In genomic region chr7:19600562-19600961, GRCm38 (mm10) we compare ENCODE assay signal across 13 mouse cellular contexts. TPM values are rescaled to one million over a fixed set of nuclear protein-coding genes. Genes with fewer than 3 reads are reported as not detected.
DNase-seq lines count a peak whose midpoint lies in the region; ATAC-seq lines count a peak whose summit lies in the region.
"Had no signal": no experiment of that assay in that cellular context is flagged by ENCODE, and none has a peak within 500 bp of the region (broad histone marks: within the 10 kb centered on the region; RNA-seq: fewer than 3 reads in every experiment).

No protein-coding gene starts in this region.

- ATAC-seq in embryonic facial prominence, embryonic 13.5 days (ENCODE audit: insufficient number of reproducible peaks, insufficient read depth, low FRiP score, low TSS enrichment, low read depth): no peak
- ATAC-seq in megakaryocyte, adult 5-6 weeks (ENCODE audit: poor library complexity, severe bottlenecking): no peak
- no peak for ATAC-seq in intestine, embryonic 15.5 days
- peak; percentile 63 for ATAC-seq in neural tube, embryonic 13.5 days (ENCODE audit: low read depth)
- ATAC-seq: lung, postnatal 0 days had no signal

- no peak overlapping the region for H3K4me3 ChIP-seq in embryonic facial prominence, embryonic 13.5 days
- H3K4me3 ChIP-seq in embryonic facial prominence, embryonic 10.5 days: no peak overlapping the region
- H3K4me3 ChIP-seq in megakaryocyte, embryonic 14.5 days (replicated peaks): peak overlapping the region; percentile 69
- H3K4me3 ChIP-seq in intestine, embryonic 15.5 days (replicated peaks): no peak overlapping the region
- no peak overlapping the region for H3K4me3 ChIP-seq in neural tube, embryonic 13.5 days
- H3K4me3 ChIP-seq: embryonic facial prominence, embryonic 15.5 days; limb, embryonic 10.5 days had no signal

- peaks cover 24% of the 10 kb centered on the region for H3K4me1 ChIP-seq in embryonic facial prominence, embryonic 13.5 days
- H3K4me1 ChIP-seq in embryonic facial prominence, embryonic 10.5 days: peaks cover 24% of the 10 kb centered on the region
- peaks cover 72% of the 10 kb centered on the region for H3K4me1 ChIP-seq in megakaryocyte, embryonic 14.5 days
- H3K4me1 ChIP-seq in intestine, embryonic 15.5 days (replicated peaks): peaks cover 26% of the 10 kb centered on the region
- H3K4me1 ChIP-seq in neural tube, embryonic 13.5 days (replicated peaks): peaks cover 50% of the 10 kb centered on the region

- WGBS in embryonic facial prominence, embryonic 13.5 days: 74% methylated on average over 5 of the region's 5 CpGs
- WGBS in embryonic facial prominence, embryonic 10.5 days: 69% methylated on average over 5 of the region's 5 CpGs
- WGBS in intestine, embryonic 15.5 days: 70% methylated on average over 5 of the region's 5 CpGs
- WGBS in neural tube, embryonic 13.5 days: 51% methylated on average over 5 of the region's 5 CpGs

- 0 out of 2 replicates have a peak overlapping the region, but pooled peaks have one; percentile 44 for H3K9ac ChIP-seq in embryonic facial prominence, embryonic 13.5 days
- no peak overlapping the region for H3K9ac ChIP-seq in intestine, embryonic 15.5 days
- H3K9ac ChIP-seq in neural tube, embryonic 13.5 days: no peak overlapping the region
- H3K9ac ChIP-seq: embryonic facial prominence, embryonic 15.5 days had no signal

- peaks cover 69% of the 10 kb centered on the region for H3K36me3 ChIP-seq in embryonic facial prominence, embryonic 13.5 days
- peaks cover 67% of the 10 kb centered on the region for H3K36me3 ChIP-seq in embryonic facial prominence, embryonic 10.5 days (replicated peaks)
- H3K36me3 ChIP-seq in megakaryocyte, embryonic 14.5 days (replicated peaks; ENCODE audit: low read length): peaks cover 70% of the 10 kb centered on the region
- H3K36me3 ChIP-seq in intestine, embryonic 15.5 days: peaks cover 23% of the 10 kb centered on the region
- H3K36me3 ChIP-seq in neural tube, embryonic 13.5 days: peaks cover 62% of the 10 kb centered on the region

- H3K9me3 ChIP-seq in embryonic facial prominence, embryonic 13.5 days: no peaks in the 10 kb centered on the region
- H3K9me3 ChIP-seq in embryonic facial prominence, embryonic 10.5 days: no peaks in the 10 kb centered on the region
- H3K9me3 ChIP-seq in megakaryocyte, embryonic 14.5 days: no peaks in the 10 kb centered on the region
- no peaks in the 10 kb centered on the region for H3K9me3 ChIP-seq in intestine, embryonic 15.5 days
- H3K9me3 ChIP-seq in neural tube, embryonic 13.5 days: no peaks in the 10 kb centered on the region
- H3K9me3 ChIP-seq: embryonic facial prominence, embryonic 15.5 days; limb, embryonic 10.5 days had no signal

- no peaks in the 10 kb centered on the region for H3K27me3 ChIP-seq in embryonic facial prominence, embryonic 13.5 days
- H3K27me3 ChIP-seq in embryonic facial prominence, embryonic 10.5 days (replicated peaks; ENCODE audit: low read depth, poor library complexity, severe bottlenecking): no peaks in the 10 kb centered on the region
- H3K27me3 ChIP-seq in megakaryocyte, embryonic 14.5 days (replicated peaks): no peaks in the 10 kb centered on the region
- H3K27me3 ChIP-seq in intestine, embryonic 15.5 days (replicated peaks): no peaks in the 10 kb centered on the region
- H3K27me3 ChIP-seq in neural tube, embryonic 13.5 days: no peaks in the 10 kb centered on the region
- H3K27me3 ChIP-seq: embryonic facial prominence, embryonic 15.5 days had no signal

- no peak overlapping the region for H3K27ac ChIP-seq in embryonic facial prominence, embryonic 13.5 days
- H3K27ac ChIP-seq in embryonic facial prominence, embryonic 10.5 days (replicated peaks): no peak overlapping the region
- no peak overlapping the region for H3K27ac ChIP-seq in intestine, embryonic 15.5 days
- H3K27ac ChIP-seq in neural tube, embryonic 13.5 days (replicated peaks): peak overlapping the region; percentile 64
- H3K27ac ChIP-seq: embryonic facial prominence, embryonic 15.5 days; limb, embryonic 10.5 days had no signal

- no peak for DNase-seq in embryonic facial prominence, embryonic 10.5 days (ENCODE audit: low spot score)
- no peak for DNase-seq in urinary bladder, adult 2 months (ENCODE audit: low spot score)
- no peak for DNase-seq in gastrocnemius, adult 18-20 months (ENCODE audit: low spot score)
- DNase-seq: B cell, adult 2 months; kidney, adult 11 months had no signal

- H3K4me2 ChIP-seq in embryonic facial prominence, embryonic 13.5 days: no peak overlapping the region
- 0 out of 2 replicates have a peak overlapping the region, but pooled peaks have one; percentile 2 for H3K4me2 ChIP-seq in intestine, embryonic 15.5 days (replicated peaks)
- H3K4me2 ChIP-seq in neural tube, embryonic 13.5 days: no peak overlapping the region
- H3K4me2 ChIP-seq: embryonic facial prominence, embryonic 15.5 days had no signal

RNA-seq across cellular contexts. Expression of gene Clasrp, which starts 3.7 kb away (rescaled TPM):
- 61.2 and 73.9 TPM in 2 replicates for polyA plus RNA-seq in embryonic facial prominence, embryonic 13.5 days (2015; fragmentation: Nextera tagmentation; extraction: Ambion mirVana)
- polyA plus RNA-seq in embryonic facial prominence, embryonic 10.5 days (2016; fragmentation: Nextera tagmentation; extraction: Ambion mirVana): 58.0 and 58.9 TPM in 2 replicates
- 109 and 265 TPM in 2 replicates for polyA plus RNA-seq in megakaryocyte, embryonic 14.5 days (2012; ENCODE audit: insufficient read depth, low replicate concordance)
- 15.8 and 23.4 TPM in 2 replicates for total RNA-seq in megakaryocyte, adult 5-6 weeks (2015)
- 28.8 and 32.6 TPM in 2 replicates for total RNA-seq in megakaryocyte, adult 5-6 weeks (2017)
- 34.2 and 38.3 TPM in 2 replicates for polyA plus RNA-seq in intestine, embryonic 15.5 days (2015; fragmentation: Nextera tagmentation; extraction: Ambion mirVana)
- polyA plus RNA-seq in neural tube, embryonic 13.5 days (2015; fragmentation: Nextera tagmentation; extraction: Ambion mirVana): 52.9 and 61.6 TPM in 2 replicates
- 68.9 and 76.5 TPM in 2 replicates for polyA plus RNA-seq in urinary bladder, adult 2 months (2012; rRNA removed)
- 10 to 100 TPM in 1 of 2 experiments, 1 to 10 TPM in 1; 8.7 to 10.4 TPM for total RNA-seq in gastrocnemius, adult 18-20 months (2021)

RNA-seq across cellular contexts. Expression of gene Gemin7, which starts 23.2 kb away (rescaled TPM):
- polyA plus RNA-seq in embryonic facial prominence, embryonic 13.5 days (2015; fragmentation: Nextera tagmentation; extraction: Ambion mirVana): 169 and 174 TPM in 2 replicates
- 187 and 191 TPM in 2 replicates for polyA plus RNA-seq in embryonic facial prominence, embryonic 10.5 days (2016; fragmentation: Nextera tagmentation; extraction: Ambion mirVana)
- polyA plus RNA-seq in megakaryocyte, embryonic 14.5 days (2012; ENCODE audit: insufficient read depth, low replicate concordance): 30.5 and 69.9 TPM in 2 replicates
- total RNA-seq in megakaryocyte, adult 5-6 weeks (2015): 78.2 and 107 TPM in 2 replicates
- total RNA-seq in megakaryocyte, adult 5-6 weeks (2017): 39.9 and 49.3 TPM in 2 replicates
- polyA plus RNA-seq in intestine, embryonic 15.5 days (2015; fragmentation: Nextera tagmentation; extraction: Ambion mirVana): 131 and 140 TPM in 2 replicates
- 153 and 159 TPM in 2 replicates for polyA plus RNA-seq in neural tube, embryonic 13.5 days (2015; fragmentation: Nextera tagmentation; extraction: Ambion mirVana)
- polyA plus RNA-seq in urinary bladder, adult 2 months (2012; rRNA removed): 69.0 TPM in 2 replicates
- total RNA-seq in gastrocnemius, adult 18-20 months (2021): 10 to 100 TPM; 72.9 to 81.2 TPM

RNA-seq across cellular contexts. Expression of gene Zfp296, which starts 23.5 kb away (rescaled TPM):
- polyA plus RNA-seq in embryonic facial prominence, embryonic 13.5 days (2015; fragmentation: Nextera tagmentation; extraction: Ambion mirVana): 0.67 and 0.83 TPM in 2 replicates
- 0.41 and 0.44 TPM in 2 replicates for polyA plus RNA-seq in embryonic facial prominence, embryonic 10.5 days (2016; fragmentation: Nextera tagmentation; extraction: Ambion mirVana)
- polyA plus RNA-seq in megakaryocyte, embryonic 14.5 days (2012; ENCODE audit: insufficient read depth, low replicate concordance): 6.0 and 13.6 TPM in 2 replicates
- 4.5 and 5.4 TPM in 2 replicates for total RNA-seq in megakaryocyte, adult 5-6 weeks (2015)
- total RNA-seq in megakaryocyte, adult 5-6 weeks (2017): 3.2 and 4.8 TPM in 2 replicates
- 0.63 and 0.95 TPM in 2 replicates for polyA plus RNA-seq in intestine, embryonic 15.5 days (2015; fragmentation: Nextera tagmentation; extraction: Ambion mirVana)
- polyA plus RNA-seq in neural tube, embryonic 13.5 days (2015; fragmentation: Nextera tagmentation; extraction: Ambion mirVana): 0.40 TPM in 1 of 2 replicates, not detected in the other
- polyA plus RNA-seq in urinary bladder, adult 2 months (2012; rRNA removed): 6.2 and 7.0 TPM in 2 replicates
- total RNA-seq in gastrocnemius, adult 18-20 months (2021): under 1 TPM; 0.43 to 0.71 TPM

RNA-seq across cellular contexts. Expression of gene Relb, which starts 28.7 kb away (rescaled TPM):
- 7.5 and 10.5 TPM in 2 replicates for polyA plus RNA-seq in embryonic facial prominence, embryonic 13.5 days (2015; fragmentation: Nextera tagmentation; extraction: Ambion mirVana)
- 3.5 and 4.2 TPM in 2 replicates for polyA plus RNA-seq in embryonic facial prominence, embryonic 10.5 days (2016; fragmentation: Nextera tagmentation; extraction: Ambion mirVana)
- 14.8 and 22.5 TPM in 2 replicates for polyA plus RNA-seq in megakaryocyte, embryonic 14.5 days (2012; ENCODE audit: insufficient read depth, low replicate concordance)
- 8.3 and 8.6 TPM in 2 replicates for total RNA-seq in megakaryocyte, adult 5-6 weeks (2015)
- total RNA-seq in megakaryocyte, adult 5-6 weeks (2017): 9.3 and 10.3 TPM in 2 replicates
- polyA plus RNA-seq in intestine, embryonic 15.5 days (2015; fragmentation: Nextera tagmentation; extraction: Ambion mirVana): 8.0 and 8.6 TPM in 2 replicates
- polyA plus RNA-seq in neural tube, embryonic 13.5 days (2015; fragmentation: Nextera tagmentation; extraction: Ambion mirVana): 5.6 and 6.6 TPM in 2 replicates
- polyA plus RNA-seq in urinary bladder, adult 2 months (2012; rRNA removed): 22.5 and 23.5 TPM in 2 replicates
- 10 to 100 TPM in 1 of 2 experiments, 1 to 10 TPM in 1; 6.7 to 11.0 TPM for total RNA-seq in gastrocnemius, adult 18-20 months (2021)

RNA-seq across cellular contexts. Expression of gene Ppp1r37, which starts 37.7 kb away (rescaled TPM):
- polyA plus RNA-seq in embryonic facial prominence, embryonic 13.5 days (2015; fragmentation: Nextera tagmentation; extraction: Ambion mirVana): 26.0 and 30.3 TPM in 2 replicates
- polyA plus RNA-seq in embryonic facial prominence, embryonic 10.5 days (2016; fragmentation: Nextera tagmentation; extraction: Ambion mirVana): 20.7 and 22.9 TPM in 2 replicates
- 88.1 and 108 TPM in 2 replicates for polyA plus RNA-seq in megakaryocyte, embryonic 14.5 days (2012; ENCODE audit: insufficient read depth, low replicate concordance)
- 10.4 and 13.1 TPM in 2 replicates for total RNA-seq in megakaryocyte, adult 5-6 weeks (2015)
- total RNA-seq in megakaryocyte, adult 5-6 weeks (2017): 14.1 and 14.3 TPM in 2 replicates
- polyA plus RNA-seq in intestine, embryonic 15.5 days (2015; fragmentation: Nextera tagmentation; extraction: Ambion mirVana): 18.3 and 21.8 TPM in 2 replicates
- polyA plus RNA-seq in neural tube, embryonic 13.5 days (2015; fragmentation: Nextera tagmentation; extraction: Ambion mirVana): 32.7 and 36.5 TPM in 2 replicates
- polyA plus RNA-seq in urinary bladder, adult 2 months (2012; rRNA removed): 61.4 and 64.8 TPM in 2 replicates
- 10 to 100 TPM; 43.4 to 47.5 TPM for total RNA-seq in gastrocnemius, adult 18-20 months (2021)
